Mouse (Mus musculus) intestine, embryonic 16.5 days (tissue): ENCODE measurements around the gene Igfbp6. TPM values are rescaled to one million over a fixed set of nuclear protein-coding genes. Genes with fewer than 3 reads are reported as not detected.

Experiments used
- ATAC-seq: fragments of 200-750 bp; cut with Nextera tagmentation; 2 replicates; pipeline ENCODE4 v1.8.0; 2017; ENCODE audit warnings: moderate TSS enrichment, moderate library complexity
- H3K27ac ChIP-seq: fragments of 300-500 bp; sonication (generic); 2 replicates; pipeline ENCODE4 v1.5.1; 2014; ENCODE audit warnings: mild to moderate bottlenecking, low read length
- H3K27me3 ChIP-seq: fragments of 300-500 bp; sonication (generic); replicated peaks from 2 replicates; pipeline ENCODE4 v1.6.1; 2014; ENCODE audit warnings: low read length, control low read depth, mixed read lengths; ENCODE audit not compliant: control insufficient read depth, insufficient read depth
- H3K36me3 ChIP-seq: fragments of 300-500 bp; sonication (generic); 2 replicates; pipeline ENCODE4 v1.6.1; 2014; ENCODE audit warnings: low read length, control low read depth; ENCODE audit not compliant: control insufficient read depth, insufficient read depth
- H3K4me1 ChIP-seq: fragments of 300-500 bp; sonication (generic); 2 replicates; pipeline ENCODE4 v1.6.1; 2014; ENCODE audit warnings: low read length, control low read depth, mixed read lengths; ENCODE audit not compliant: control insufficient read depth, insufficient read depth
- H3K4me2 ChIP-seq: fragments of 300-500 bp; sonication (generic); 2 replicates; pipeline ENCODE4 v1.6.1; 2014; ENCODE audit warnings: low read depth, low read length, control low read depth
- H3K4me3 ChIP-seq: fragments of 300-500 bp; sonication (generic); 2 replicates; pipeline ENCODE4 v1.5.1; 2014; ENCODE audit warnings: mild to moderate bottlenecking, low read length
- H3K9ac ChIP-seq: fragments of 300-500 bp; sonication (generic); 2 replicates; pipeline ENCODE4 v1.6.1; 2014; ENCODE audit warnings: low read depth, low read length
- H3K9me3 ChIP-seq: fragments of 300-500 bp; sonication (generic); 2 replicates; pipeline ENCODE4 v1.6.1; 2016; ENCODE audit warnings: low read length, control low read depth; ENCODE audit not compliant: control insufficient read depth
- WGBS: fragments of 180-500 bp; shearing (Covaris S2); extraction: QIAGEN DNeasy Blood & Tissue Kit; methylation state at CpG from one replicate; pipeline ENCODE4 v1.1.7; 2014; 5-methylcytosine and 5-hydroxymethylcytosine counted together
- polyA plus RNA-seq: library from polyadenylated mRNA; unstranded; fragments of >200 nt; fragmentation: Nextera tagmentation; extraction: Ambion mirVana; gene quantifications from 2 replicates; pipeline ENCODE4 v1.2.1, GENCODE M21; 2015

Gene Igfbp6
- polyA plus RNA-seq, 1 experiment from 2014 or later: 11.9 TPM

GRCm38 (mm10) chr15:102179106-102179505 lies 34.9 kb downstream of the Igfbp6 start:
- peaks cover 3% of the 10 kb centered on the region for H3K4me1 ChIP-seq
- H3K36me3 ChIP-seq: no peaks in the 10 kb centered on the region
- no peak overlapping the region for H3K4me3 ChIP-seq
- no peak for ATAC-seq
- H3K4me2 ChIP-seq: no peak overlapping the region
- 82% methylated on average over 9 of the region's 9 CpGs for whole genome bisulfite sequencing
- no peak overlapping the region for H3K27ac ChIP-seq
- H3K9ac ChIP-seq: no peak overlapping the region
- no peaks in the 10 kb centered on the region for H3K27me3 ChIP-seq
- no peaks in the 10 kb centered on the region for H3K9me3 ChIP-seq

GRCm38 (mm10) chr15:102179924-102180323 lies 35.8 kb downstream of the Igfbp6 start:
- Histone ChIP-seq H3K4me1 (peaks cover 3% of the 10 kb centered on the region), H3K27ac (no peak overlapping the region), H3K4me3 (no peak overlapping the region), H3K36me3 (no peaks in the 10 kb centered on the region), H3K9me3 (no peaks in the 10 kb centered on the region), H3K27me3 (no peaks in the 10 kb centered on the region), H3K4me2 (no peak overlapping the region), H3K9ac (peak overlapping the region; percentile 16; the same call in 1 of the 2 replicates)
- WGBS: 88% methylated on average over 14 of the region's 14 CpGs
- no peak for ATAC-seq

- Histone ChIP-seq H3K4me1 (peaks cover 6% of the 10 kb centered on the region), H3K9ac (no peak overlapping the region), H3K36me3 (no peaks in the 10 kb centered on the region), H3K4me2 (no peak overlapping the region), H3K4me3 (no peak overlapping the region), H3K27ac (no peak overlapping the region), H3K27me3 (no peaks in the 10 kb centered on the region), H3K9me3 (no peaks in the 10 kb centered on the region)
- WGBS: 87% methylated on average over 3 of the region's 3 CpGs
- no peak for ATAC-seq
Observed at GRCm38 (mm10) chr15:102183076-102183475, 38.9 kb downstream of the Igfbp6 start.

GRCm38 (mm10) chr15:102186239-102186638 lies 42.1 kb downstream of the Igfbp6 start:
- Histone ChIP-seq H3K27me3 (no peaks in the 10 kb centered on the region), H3K36me3 (no peaks in the 10 kb centered on the region), H3K9ac (no peak overlapping the region), H3K4me2 (no peak overlapping the region), H3K27ac (no peak overlapping the region), H3K4me3 (no peak overlapping the region), H3K9me3 (no peaks in the 10 kb centered on the region), H3K4me1 (peaks cover 17% of the 10 kb centered on the region)
- ATAC-seq: no peak
- 80% methylated on average over 11 of the region's 11 CpGs for whole genome bisulfite sequencing

GRCm38 (mm10) chr15:102188096-102188495 lies 43.9 kb downstream of the Igfbp6 start:
- no peaks in the 10 kb centered on the region for H3K36me3 ChIP-seq
- H3K4me1 ChIP-seq: peaks cover 30% of the 10 kb centered on the region
- no peaks in the 10 kb centered on the region for H3K9me3 ChIP-seq
- WGBS: 79% methylated on average over 10 of the region's 10 CpGs
- no peak overlapping the region for H3K9ac ChIP-seq
- H3K27me3 ChIP-seq: no peaks in the 10 kb centered on the region
- no peak overlapping the region for H3K4me2 ChIP-seq
- ATAC-seq: no peak
- no peak overlapping the region for H3K4me3 ChIP-seq
- no peak overlapping the region for H3K27ac ChIP-seq

- 60% methylated on average over 6 of the region's 6 CpGs for WGBS
- H3K27me3 ChIP-seq: no peaks in the 10 kb centered on the region
- ATAC-seq: peak; percentile 86
- peaks cover 30% of the 10 kb centered on the region for H3K4me1 ChIP-seq
- H3K4me3 ChIP-seq: no peak overlapping the region
- H3K36me3 ChIP-seq: no peaks in the 10 kb centered on the region
- H3K9me3 ChIP-seq: no peaks in the 10 kb centered on the region
- peak overlapping the region; percentile 8 for H3K4me2 ChIP-seq
- H3K27ac ChIP-seq: no peak overlapping the region
- H3K9ac ChIP-seq: peak overlapping the region; percentile 62; the same call in 1 of the 2 replicates
Observed at GRCm38 (mm10) chr15:102188883-102189282, 44.7 kb downstream of the Igfbp6 start.

- ATAC-seq: 0 out of 2 replicates have a peak, but pooled peaks have one; percentile 12
- Histone ChIP-seq H3K9me3 (no peaks in the 10 kb centered on the region), H3K27me3 (no peaks in the 10 kb centered on the region), H3K4me2 (no peak overlapping the region), H3K9ac (no peak overlapping the region), H3K4me3 (no peak overlapping the region), H3K4me1 (peaks cover 30% of the 10 kb centered on the region), H3K36me3 (no peaks in the 10 kb centered on the region), H3K27ac (no peak overlapping the region)
- 41% methylated on average over 7 of the region's 7 CpGs for WGBS
Observed at GRCm38 (mm10) chr15:102191699-102192098, 47.5 kb downstream of the Igfbp6 start.

- H3K27ac ChIP-seq: no peak overlapping the region
- no peaks in the 10 kb centered on the region for H3K9me3 ChIP-seq
- no peak overlapping the region for H3K9ac ChIP-seq
- H3K36me3 ChIP-seq: no peaks in the 10 kb centered on the region
- H3K4me2 ChIP-seq: no peak overlapping the region
- H3K4me3 ChIP-seq: no peak overlapping the region
- H3K4me1 ChIP-seq: peaks cover 30% of the 10 kb centered on the region
- no peak for ATAC-seq
- WGBS: 46% methylated on average over 7 of the region's 7 CpGs
- no peaks in the 10 kb centered on the region for H3K27me3 ChIP-seq
Observed at GRCm38 (mm10) chr15:102192271-102192812, 48.2 kb downstream of the Igfbp6 start.

GRCm38 (mm10) chr15:102192820-102193386 lies 48.7 kb downstream of the Igfbp6 start:
- Histone ChIP-seq H3K4me3 (no peak overlapping the region), H3K4me1 (peaks cover 29% of the 10 kb centered on the region), H3K4me2 (no peak overlapping the region), H3K36me3 (no peaks in the 10 kb centered on the region), H3K9me3 (no peaks in the 10 kb centered on the region), H3K27ac (no peak overlapping the region), H3K9ac (no peak overlapping the region), H3K27me3 (no peaks in the 10 kb centered on the region)
- WGBS: 31% methylated on average over 5 of the region's 5 CpGs
- ATAC-seq: no peak

GRCm38 (mm10) chr15:102193652-102194051 lies 49.5 kb downstream of the Igfbp6 start:
- Histone ChIP-seq H3K4me3 (no peak overlapping the region), H3K4me1 (peaks cover 22% of the 10 kb centered on the region), H3K27me3 (no peaks in the 10 kb centered on the region), H3K9me3 (no peaks in the 10 kb centered on the region), H3K9ac (no peak overlapping the region), H3K27ac (0 out of 2 replicates have a peak overlapping the region, but pooled peaks have one; percentile 9), H3K36me3 (no peaks in the 10 kb centered on the region), H3K4me2 (no peak overlapping the region)
- WGBS: 84% methylated on average over 4 of the region's 4 CpGs
- no peak for ATAC-seq
